Mouse (Mus musculus): ENCODE results near the gene Taf3.

DNA sequence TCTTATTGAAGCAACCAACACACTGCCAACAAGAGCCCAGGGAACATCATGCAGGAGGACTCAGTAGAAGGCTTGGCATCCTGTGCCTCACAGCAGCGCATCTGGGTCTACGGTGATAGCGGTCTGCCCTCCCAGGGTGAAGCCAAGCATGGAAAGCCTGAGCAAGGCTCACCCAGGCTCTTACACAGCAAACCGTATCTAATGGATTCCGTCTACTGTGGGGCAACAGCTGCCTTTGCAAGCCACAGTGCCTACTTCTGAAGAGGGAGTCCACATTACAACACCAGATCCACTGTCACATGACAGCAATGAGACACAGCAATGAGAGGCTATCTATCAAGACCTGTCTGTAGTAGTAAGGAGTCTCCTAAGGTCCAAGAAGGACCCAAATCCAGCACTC is 52.3 kb downstream of the Taf3 start:
- TF ChIP-seq POLR2A (IDR thresholded peaks at IDR 0.05; ENCODE audit: control insufficient read depth in 1 of 2, insufficient read depth in 1 of 2, low read depth in 1 of 2, low read length in 2 of 2, poor library complexity in 1 of 2) (no peak), TAL1 (IDR thresholded peaks at IDR 0.05; ENCODE audit: low read length) (no peak), GATA1 (IDR thresholded peaks at IDR 0.05; ENCODE audit: low read depth, low read length) (no peak), GABPA (IDR thresholded peaks at IDR 0.05; ENCODE audit: low read depth, low read length) (no peak), CTCF (IDR thresholded peaks at IDR 0.05 in 2 of 3, conservative IDR thresholded peaks at IDR 0.05 in 1 of 3; ENCODE audit: control insufficient read depth in 1 of 3, insufficient read depth in 1 of 3, low read depth in 2 of 3, low read length in 3 of 3, poor library complexity in 1 of 3, severe bottlenecking in 1 of 3) (no peak), MYC (IDR thresholded peaks at IDR 0.05; ENCODE audit: low read depth, low read length) (no peak), RCOR1 (IDR thresholded peaks at IDR 0.05; ENCODE audit: low read depth, low read length) (no peak), USF1 (IDR thresholded peaks at IDR 0.05; ENCODE audit: low read depth, low read length) (no peak), EP300 (IDR thresholded peaks at IDR 0.05; ENCODE audit: low read depth in 1 of 2, low read length in 2 of 2) (no peak)

All from MEL (cell line).